ENCODE assay signal across 8 mouse cellular contexts in genomic region chr11:76028072-76028465, GRCm38 (mm10). TPM values are rescaled to one million over a fixed set of nuclear protein-coding genes. Genes with fewer than 3 reads are reported as not detected.
A peak's percentile ranks its signal among the peaks of the same experiment; 100 is the strongest.
DNase-seq lines count a peak whose midpoint lies in the region; ATAC-seq lines count a peak whose summit lies in the region.

No protein-coding gene starts in this region.

- H3K4me3 ChIP-seq in heart, embryonic 14.5 days (ENCODE audit: control insufficient read depth in 1 of 2, insufficient read depth in 1 of 2, low read depth in 1 of 2, low read length in 2 of 2): peak overlapping the region; percentile 42 to 70

- intact Hi-C loops in left cerebral cortex, postnatal 10 days (cut with DNase I): no loop called here

- peaks cover 3% of the 10 kb centered on the region; the same call in 1 of the 2 replicates for H3K36me3 ChIP-seq in heart, embryonic 14.5 days (ENCODE audit: control insufficient read depth, insufficient read depth, low read length)

- peak; percentile 30 for DNase-seq in kidney, adult 9 months
- no peak for DNase-seq in kidney, postnatal 14 days
- peak; percentile 24 for DNase-seq in liver
- DNase-seq in ovary, postnatal 36 days (ENCODE audit: low spot score): peak; percentile 38
- DNase-seq in left cerebral cortex, postnatal 10 days (ENCODE audit: extremely low spot score in 1 of 2, low spot score in 2 of 2): no peak
- DNase-seq in layer of hippocampus, adult 11-12 months (ENCODE audit: low spot score): no peak

- 0 out of 4 replicates have a peak overlapping the region, but pooled peaks of 1 of the 2 experiments have one; percentile 55 for H3K27ac ChIP-seq in heart, embryonic 14.5 days (replicated peaks in 1 of 2; ENCODE audit: control insufficient read depth in 1 of 2, insufficient read depth in 1 of 2, low read depth in 2 of 2, low read length in 2 of 2)

- H3K9me3 ChIP-seq in heart, embryonic 14.5 days (ENCODE audit: control insufficient read depth, low read length): no peaks in the 10 kb centered on the region

- 8% methylated on average over 10 of the region's 14 CpGs for WGBS in heart, embryonic 14.5 days

- H3K4me2 ChIP-seq in heart, embryonic 14.5 days (ENCODE audit: low read length): peak overlapping the region; percentile 95

- peak overlapping the region; percentile 76 for H3K9ac ChIP-seq in heart, embryonic 14.5 days (ENCODE audit: low read length)

- peak; percentile 17 for ATAC-seq in activated CD4-positive, CD25-positive, alpha-beta regulatory T cell, adult 4 months
- ATAC-seq in heart, embryonic 14.5 days (ENCODE audit: insufficient number of reproducible peaks, insufficient read depth, low FRiP score, low read depth): no peak

- peaks cover 2% of the 10 kb centered on the region; the same call in 1 of the 2 replicates for H3K27me3 ChIP-seq in heart, embryonic 14.5 days (ENCODE audit: control insufficient read depth, insufficient read depth, low read length)

- peaks cover 5 to 9% of the 10 kb centered on the region in 2 experiments; a peak in 3 of 4 replicates for H3K4me1 ChIP-seq in heart, embryonic 14.5 days (ENCODE audit: control insufficient read depth in 2 of 2, insufficient read depth in 2 of 2, low read length in 2 of 2)

RNA-seq across cellular contexts. Expression of gene Rflnb, which starts 0.5 kb away (rescaled TPM):
- 10 to 100 TPM; 13.7 to 15.9 TPM for polyA plus RNA-seq in activated CD4-positive, CD25-positive, alpha-beta regulatory T cell, adult 4 months (2017; shearing (Covaris generic))
- polyA plus RNA-seq in heart, embryonic 14.5 days (2014; fragmentation: Nextera tagmentation; extraction: Ambion mirVana): 11.5 and 13.2 TPM in 2 replicates
- 10 to 100 TPM; 27.3 to 29.6 TPM for total RNA-seq in left cerebral cortex, postnatal 10 days (2021)

RNA-seq across cellular contexts. Expression of gene 1700016K19Rik, which starts 28.4 kb away (rescaled TPM):
- polyA plus RNA-seq in activated CD4-positive, CD25-positive, alpha-beta regulatory T cell, adult 4 months (2017; shearing (Covaris generic)): under 1 TPM in 1 of 2 experiments, not detected in 1; 0.37 TPM
- 0.22 TPM in 1 of 2 replicates, not detected in the other for polyA plus RNA-seq in heart, embryonic 14.5 days (2014; fragmentation: Nextera tagmentation; extraction: Ambion mirVana)
- total RNA-seq in left cerebral cortex, postnatal 10 days (2021): 1 to 10 TPM; 4.5 to 6.2 TPM

Comparison
In these comparisons a context has a peak if more than half of its experiments do, and no peak if none do; other contexts are left out.
1. DNase-seq: peak in kidney, adult 9 months (single experiment), liver (single experiment) and ovary, postnatal 36 days (single experiment); none in kidney, postnatal 14 days (single experiment), left cerebral cortex, postnatal 10 days (0 of 2) and layer of hippocampus, adult 11-12 months (single experiment).